Mouse (Mus musculus) spleen, postnatal 36 days (tissue): ENCODE measurements at regions not wholly inside any gene's neighbourhood (a gene's known extent, or its start where the extent isn't known, plus 50 kb on each side); places are given as distances from the start of the nearest gene placed in this dataset.

ENCODE experiments used
- DNase-seq, 2 experiments: peaks; one replicate each; pipeline ENCODE4 v3.0.0; 2022; ENCODE audit warnings: low spot score in 2 of 2, mixed read lengths in 1 of 2

DNA sequence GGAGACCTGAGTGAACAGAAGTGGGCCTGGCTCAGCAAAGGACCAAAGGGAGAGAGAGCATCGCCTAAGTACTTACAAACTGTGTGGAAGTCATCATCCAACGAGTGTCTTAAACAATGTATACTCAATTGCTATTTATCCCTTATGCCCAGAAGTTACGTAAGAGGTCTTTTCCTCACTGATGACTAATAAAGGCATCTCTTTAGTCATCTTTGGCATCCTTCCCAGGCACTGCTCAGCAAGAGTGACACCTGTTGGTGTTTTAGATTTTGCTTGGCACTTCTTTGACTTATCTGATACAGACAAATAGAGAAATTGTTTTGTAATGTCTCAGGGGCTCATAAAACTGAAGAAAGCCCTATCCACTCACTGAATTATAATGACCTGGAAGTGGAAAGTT lies 59.4 kb upstream of the Cenpw start:
- no peak for DNase-seq

DNA sequence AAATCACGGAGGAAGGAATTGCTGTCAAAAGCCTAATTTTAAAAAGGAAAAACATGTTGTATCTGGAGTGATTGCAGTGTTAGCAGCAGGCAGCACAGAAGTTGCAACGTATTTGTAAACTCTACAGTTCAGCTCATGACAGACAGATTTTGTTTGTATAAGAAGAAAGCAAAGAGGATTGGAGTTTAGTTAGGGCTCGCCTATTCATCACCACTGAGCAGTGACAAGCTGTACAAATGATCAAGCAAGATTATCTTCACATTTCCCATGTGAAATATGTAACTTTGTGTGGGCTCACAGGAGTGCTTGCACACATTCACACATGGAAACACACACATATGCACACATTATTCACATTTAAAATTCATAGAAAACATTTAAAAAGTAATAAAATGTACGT lies 57.5 kb upstream of the Cenpw start:
- DNase-seq = no peak
